Comparison of ENCODE assay signal across 8 mouse cellular contexts in genomic region chr2:27027618-27028436, GRCm38 (mm10). TPM values are rescaled to one million over a fixed set of nuclear protein-coding genes. Genes with fewer than 3 reads are reported as not detected.
DNase-seq lines count a peak whose midpoint lies in the region; ATAC-seq lines count a peak whose summit lies in the region.

TSS of gene Slc2a6 (minus strand) at chr2:27027998.

- H3K27me3 ChIP-seq in intestine, embryonic 14.5 days (replicated peaks; ENCODE audit: control insufficient read depth, insufficient read depth, low read length): no peaks in the 10 kb centered on the region

- H3K9ac ChIP-seq in intestine, embryonic 14.5 days (ENCODE audit: low read length): no peak within 1 kb of the TSS

- peak within 1 kb of the TSS; percentile 21; the same call in 1 of the 2 replicates for H3K4me3 ChIP-seq in intestine, embryonic 14.5 days (ENCODE audit: low read depth, low read length)

- peak; percentile 96 for ATAC-seq in intestine, embryonic 14.5 days (replicated peaks; ENCODE audit: low FRiP score, low TSS enrichment, low read depth)
- peak; percentile 99 for ATAC-seq in megakaryocyte-erythroid progenitor cell, adult 5-6 weeks (replicated peaks; ENCODE audit: low FRiP score, low TSS enrichment, poor library complexity, severe bottlenecking)

- H3K9me3 ChIP-seq in intestine, embryonic 14.5 days (ENCODE audit: control insufficient read depth, low read length): no peaks in the 10 kb centered on the region

- no peaks in the 10 kb centered on the region for H3K36me3 ChIP-seq in intestine, embryonic 14.5 days (ENCODE audit: control insufficient read depth, insufficient read depth, low read length)

- peak within 1 kb of the TSS; percentile 47 for H3K4me2 ChIP-seq in intestine, embryonic 14.5 days (ENCODE audit: low read length)

- intact Hi-C loops in left cerebral cortex, postnatal 10 days (cut with DNase I): no loop called here

- peaks cover 5% of the 10 kb centered on the region; the same call in 1 of the 2 replicates for H3K4me1 ChIP-seq in intestine, embryonic 14.5 days (replicated peaks; ENCODE audit: control insufficient read depth, insufficient read depth, low read length)

- 4% methylated on average over 38 of the region's 38 CpGs for WGBS in intestine, embryonic 14.5 days

- DNase-seq in adrenal gland, adult (ENCODE audit: inconsistent age in 2 of 2, low spot score in 1 of 2): peak; percentile 91 to 93
- peak; percentile 91 for DNase-seq in embryo, embryonic 10.5 days (ENCODE audit: low spot score)
- DNase-seq in gastrocnemius, postnatal 25 days: peak; percentile 87
- DNase-seq in intestine, embryonic 14.5 days (ENCODE audit: low spot score): peak; percentile 83
- peak; percentile 91 to 93 for DNase-seq in left cerebral cortex, postnatal 10 days (ENCODE audit: extremely low spot score in 1 of 2, low spot score in 2 of 2)
- DNase-seq in right cerebral cortex, postnatal 14 days: peak; percentile 91
- DNase-seq in urinary bladder, postnatal 25 days (ENCODE audit: low spot score): peak; percentile 76

- H3K27ac ChIP-seq in intestine, embryonic 14.5 days (ENCODE audit: low read depth): no peak within 1 kb of the TSS

RNA-seq across cellular contexts. Expression of gene Slc2a6, which starts in this region (rescaled TPM):
- total RNA-seq in gastrocnemius, postnatal 25 days (2021): under 1 TPM; 0.10 to 0.16 TPM
- polyA plus RNA-seq in intestine, embryonic 14.5 days (2014; fragmentation: Nextera tagmentation; extraction: Ambion mirVana): 0.76 and 0.94 TPM in 2 replicates
- total RNA-seq in left cerebral cortex, postnatal 10 days (2021): 10 to 100 TPM; 42.2 to 43.7 TPM
- total RNA-seq in megakaryocyte-erythroid progenitor cell, adult 5-6 weeks (2014; fragmentation: Nextera tagmentation): 0.62 TPM in 1 of 2 replicates, not detected in the other
- total RNA-seq in megakaryocyte-erythroid progenitor cell, adult 5-6 weeks (2017): 0.05 and 1.0 TPM in 2 replicates

Comparison
In these comparisons a context has a peak if more than half of its experiments do, and no peak if none do; other contexts are left out.
1. RNA of gene Slc2a6 (total RNA-seq): 42.2 to 43.7 TPM in left cerebral cortex, postnatal 10 days; 0.10 to 0.16 TPM in gastrocnemius, postnatal 25 days and 0.05 to 1.0 TPM in megakaryocyte-erythroid progenitor cell, adult 5-6 weeks; every median in the first group is over 10 times any median in the second.
2. Peak in DNase-seq in gastrocnemius, postnatal 25 days; RNA of the gene not detected or under 1 TPM.
3. Peak in DNase-seq, ATAC-seq, H3K4me3 ChIP-seq and H3K4me2 ChIP-seq in intestine, embryonic 14.5 days; RNA of the gene not detected or under 1 TPM.
4. Peak in every context shown above with its lines, with median percentiles within 50 percentile points of each other: DNase-seq.